Mouse (Mus musculus): Measurements from ENCODE around the gene Fbxl20. TPM values are rescaled to one million over a fixed set of nuclear protein-coding genes. Genes with fewer than 3 reads are reported as not detected.

Fbxl20 gene
- polyA plus RNA-seq, 1 experiment from 2014 or later: 21.1 TPM

GRCm38 (mm10) chr11:98113504-98113903 is 36.7 kb downstream of the Fbxl20 start:
- H3K27me3 ChIP-seq (ENCODE audit: control insufficient read depth, insufficient read depth, low read length): no peaks in the 10 kb centered on the region
- H3K27ac ChIP-seq (ENCODE audit: low read depth, low read length): no peak overlapping the region
- no peaks in the 10 kb centered on the region for H3K4me1 ChIP-seq (ENCODE audit: control insufficient read depth, insufficient read depth, low read length)
- H3K36me3 ChIP-seq (ENCODE audit: control insufficient read depth, insufficient read depth, low read length): peaks cover 22% of the 10 kb centered on the region
- H3K4me2 ChIP-seq (ENCODE audit: low read depth, low read length): no peak overlapping the region
- no peak overlapping the region for H3K4me3 ChIP-seq (ENCODE audit: low read depth, low read length)
- H3K9ac ChIP-seq (replicated peaks; ENCODE audit: low read depth, low read length): no peak overlapping the region
- 77% methylated on average over 4 of the region's 4 CpGs for WGBS
- ATAC-seq (ENCODE audit: low read depth): no peak
- H3K9me3 ChIP-seq (ENCODE audit: control insufficient read depth, low read length): no peaks in the 10 kb centered on the region

GRCm38 (mm10) chr11:98109706-98110105 is 40.5 kb downstream of the Fbxl20 start:
- H3K9ac ChIP-seq (replicated peaks; ENCODE audit: low read depth, low read length): no peak overlapping the region
- no peak overlapping the region for H3K4me2 ChIP-seq (ENCODE audit: low read depth, low read length)
- H3K9me3 ChIP-seq (ENCODE audit: control insufficient read depth, low read length): no peaks in the 10 kb centered on the region
- no peak for ATAC-seq (ENCODE audit: low read depth)
- H3K27me3 ChIP-seq (ENCODE audit: control insufficient read depth, insufficient read depth, low read length): no peaks in the 10 kb centered on the region
- no peaks in the 10 kb centered on the region for H3K4me1 ChIP-seq (ENCODE audit: control insufficient read depth, insufficient read depth, low read length)
- 88% methylated on average over 5 of the region's 5 CpGs for WGBS
- H3K36me3 ChIP-seq (ENCODE audit: control insufficient read depth, insufficient read depth, low read length): peaks cover 45% of the 10 kb centered on the region
- no peak overlapping the region for H3K4me3 ChIP-seq (ENCODE audit: low read depth, low read length)
- H3K27ac ChIP-seq (ENCODE audit: low read depth, low read length): no peak overlapping the region

DNA sequence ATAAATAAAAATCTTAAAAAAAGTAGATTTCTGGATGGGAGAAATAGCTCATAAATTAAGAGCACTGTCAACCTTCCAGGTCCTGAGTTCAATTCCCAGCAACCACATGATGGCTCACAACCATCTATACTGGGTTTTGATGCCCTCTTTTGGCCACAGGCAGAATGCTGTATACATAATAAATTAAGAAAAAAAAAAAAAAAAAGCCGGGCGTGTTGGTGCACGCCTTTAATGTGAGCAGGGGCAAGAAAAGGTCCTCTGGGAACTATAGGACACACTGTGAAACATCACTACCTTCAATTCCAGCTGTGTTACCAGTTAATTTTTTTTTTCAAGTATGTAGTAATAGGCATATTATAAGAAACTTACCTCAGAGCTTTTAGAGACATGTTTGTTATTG is 48.9 kb downstream of the Fbxl20 start:
- H3K9ac ChIP-seq (replicated peaks; ENCODE audit: low read depth, low read length): no peak overlapping the region
- H3K9me3 ChIP-seq (ENCODE audit: control insufficient read depth, low read length): no peaks in the 10 kb centered on the region
- no peaks in the 10 kb centered on the region for H3K4me1 ChIP-seq (ENCODE audit: control insufficient read depth, insufficient read depth, low read length)
- ATAC-seq (ENCODE audit: low read depth): no peak
- H3K4me2 ChIP-seq (ENCODE audit: low read depth, low read length): no peak overlapping the region
- 87% methylated on average over 3 of the region's 3 CpGs for WGBS
- no peak overlapping the region for H3K4me3 ChIP-seq (ENCODE audit: low read depth, low read length)
- H3K36me3 ChIP-seq (ENCODE audit: control insufficient read depth, insufficient read depth, low read length): peaks cover 67% of the 10 kb centered on the region
- no peak overlapping the region for H3K27ac ChIP-seq (ENCODE audit: low read depth, low read length)
- no peaks in the 10 kb centered on the region for H3K27me3 ChIP-seq (ENCODE audit: control insufficient read depth, insufficient read depth, low read length)

GRCm38 (mm10) chr11:98090583-98090982 is 59.6 kb downstream of the Fbxl20 start:
- ATAC-seq (ENCODE audit: low read depth): no peak
- Histone ChIP-seq H3K9ac (replicated peaks; ENCODE audit: low read depth, low read length) (no peak overlapping the region), H3K9me3 (ENCODE audit: control insufficient read depth, low read length) (no peaks in the 10 kb centered on the region), H3K4me3 (ENCODE audit: low read depth, low read length) (no peak overlapping the region), H3K4me2 (ENCODE audit: low read depth, low read length) (no peak overlapping the region), H3K27ac (ENCODE audit: low read depth, low read length) (no peak overlapping the region), H3K4me1 (ENCODE audit: control insufficient read depth, insufficient read depth, low read length) (no peaks in the 10 kb centered on the region), H3K36me3 (ENCODE audit: control insufficient read depth, insufficient read depth, low read length) (peaks cover 51% of the 10 kb centered on the region), H3K27me3 (ENCODE audit: control insufficient read depth, insufficient read depth, low read length) (no peaks in the 10 kb centered on the region)
- WGBS: 80% methylated on average over 9 of the region's 9 CpGs

- Histone ChIP-seq H3K4me2 (ENCODE audit: low read depth, low read length) (no peak overlapping the region), H3K9me3 (ENCODE audit: control insufficient read depth, low read length) (no peaks in the 10 kb centered on the region), H3K4me1 (ENCODE audit: control insufficient read depth, insufficient read depth, low read length) (no peaks in the 10 kb centered on the region), H3K36me3 (ENCODE audit: control insufficient read depth, insufficient read depth, low read length) (peaks cover 44% of the 10 kb centered on the region), H3K27ac (ENCODE audit: low read depth, low read length) (no peak overlapping the region), H3K9ac (replicated peaks; ENCODE audit: low read depth, low read length) (no peak overlapping the region), H3K4me3 (ENCODE audit: low read depth, low read length) (no peak overlapping the region), H3K27me3 (ENCODE audit: control insufficient read depth, insufficient read depth, low read length) (no peaks in the 10 kb centered on the region)
- 0 out of 2 replicates have a peak, but pooled peaks have one; percentile 21 for ATAC-seq (ENCODE audit: low read depth)
- 51% methylated on average over 7 of the region's 7 CpGs for WGBS
Measured at GRCm38 (mm10) chr11:98088224-98088623, 62.0 kb downstream of the Fbxl20 start.

GRCm38 (mm10) chr11:98086574-98086973 is 63.6 kb downstream of the Fbxl20 start:
- Histone ChIP-seq H3K9ac (replicated peaks; ENCODE audit: low read depth, low read length) (no peak overlapping the region), H3K36me3 (ENCODE audit: control insufficient read depth, insufficient read depth, low read length) (peaks cover 31% of the 10 kb centered on the region), H3K4me2 (ENCODE audit: low read depth, low read length) (no peak overlapping the region), H3K4me3 (ENCODE audit: low read depth, low read length) (no peak overlapping the region), H3K27ac (ENCODE audit: low read depth, low read length) (no peak overlapping the region), H3K4me1 (ENCODE audit: control insufficient read depth, insufficient read depth, low read length) (no peaks in the 10 kb centered on the region), H3K9me3 (ENCODE audit: control insufficient read depth, low read length) (no peaks in the 10 kb centered on the region), H3K27me3 (ENCODE audit: control insufficient read depth, insufficient read depth, low read length) (no peaks in the 10 kb centered on the region)
- WGBS: 73% methylated on average over 7 of the region's 7 CpGs
- no peak for ATAC-seq (ENCODE audit: low read depth)

DNA sequence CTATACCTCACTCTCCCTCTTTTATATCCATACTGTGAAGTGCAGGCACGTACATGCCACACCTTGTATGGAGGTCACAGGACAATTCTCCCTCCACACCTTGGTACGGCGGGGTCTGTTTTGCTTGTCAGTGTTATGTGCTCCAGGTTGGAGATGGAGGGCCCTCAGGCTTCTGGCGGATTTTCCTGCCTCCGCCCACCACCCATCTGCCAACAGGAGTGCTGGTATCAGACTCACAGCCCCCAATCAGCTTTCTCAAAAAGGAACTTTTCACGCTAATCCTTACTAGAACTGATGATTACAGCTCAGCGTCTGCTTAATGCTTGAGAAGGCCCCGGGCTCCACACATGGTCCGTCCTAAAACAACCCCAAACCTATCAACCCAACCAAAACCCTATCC is 64.1 kb downstream of the Fbxl20 start:
- no peak for ATAC-seq (ENCODE audit: low read depth)
- 93% methylated on average over 9 of the region's 9 CpGs for WGBS

GRCm38 (mm10) chr11:98082745-98083144 is 67.5 kb downstream of the Fbxl20 start:
- Histone ChIP-seq H3K9me3 (ENCODE audit: control insufficient read depth, low read length) (no peaks in the 10 kb centered on the region), H3K27ac (ENCODE audit: low read depth, low read length) (no peak overlapping the region), H3K4me2 (ENCODE audit: low read depth, low read length) (no peak overlapping the region), H3K4me3 (ENCODE audit: low read depth, low read length) (no peak overlapping the region), H3K27me3 (ENCODE audit: control insufficient read depth, insufficient read depth, low read length) (no peaks in the 10 kb centered on the region), H3K4me1 (ENCODE audit: control insufficient read depth, insufficient read depth, low read length) (no peaks in the 10 kb centered on the region), H3K9ac (replicated peaks; ENCODE audit: low read depth, low read length) (no peak overlapping the region), H3K36me3 (ENCODE audit: control insufficient read depth, insufficient read depth, low read length) (0 out of 2 replicates have a peak, but pooled peaks cover 7% of the 10 kb centered on the region)
- 93% methylated on average over 7 of the region's 7 CpGs for WGBS
- no peak for ATAC-seq (ENCODE audit: low read depth)

More for the DNA sequence above, 64.1 kb downstream of the Fbxl20 start:
- H3K4me3 ChIP-seq (ENCODE audit: low read depth, low read length): no peak overlapping the region
- H3K9me3 ChIP-seq (ENCODE audit: control insufficient read depth, low read length): no peaks in the 10 kb centered on the region
- H3K36me3 ChIP-seq (ENCODE audit: control insufficient read depth, insufficient read depth, low read length): peaks cover 27% of the 10 kb centered on the region
- H3K4me1 ChIP-seq (ENCODE audit: control insufficient read depth, insufficient read depth, low read length): no peaks in the 10 kb centered on the region
- H3K4me2 ChIP-seq (ENCODE audit: low read depth, low read length): no peak overlapping the region
- no peaks in the 10 kb centered on the region for H3K27me3 ChIP-seq (ENCODE audit: control insufficient read depth, insufficient read depth, low read length)
- no peak overlapping the region for H3K9ac ChIP-seq (replicated peaks; ENCODE audit: low read depth, low read length)
- no peak overlapping the region for H3K27ac ChIP-seq (ENCODE audit: low read depth, low read length)

DNA sequence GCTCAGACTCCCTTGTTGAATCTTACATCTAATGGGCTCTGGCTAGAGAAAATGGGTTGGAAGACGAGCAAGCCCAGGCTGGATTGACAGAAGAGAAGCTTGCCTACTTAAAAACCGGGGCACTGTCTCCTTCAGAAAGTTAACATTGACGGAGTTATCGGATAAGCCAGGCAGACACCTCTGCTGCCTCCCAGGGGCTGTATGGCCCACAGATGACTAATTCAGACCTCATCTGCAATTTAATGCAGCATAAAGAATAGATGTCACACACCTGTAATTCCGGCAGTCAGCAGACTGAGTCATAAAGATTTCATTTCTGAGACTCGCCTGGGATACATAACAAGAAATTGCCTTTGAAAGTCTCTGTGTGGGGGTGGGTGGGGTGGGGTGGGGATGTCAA is 69.8 kb downstream of the Fbxl20 start:
- Histone ChIP-seq H3K36me3 (ENCODE audit: control insufficient read depth, insufficient read depth, low read length) (no peaks in the 10 kb centered on the region), H3K27me3 (ENCODE audit: control insufficient read depth, insufficient read depth, low read length) (no peaks in the 10 kb centered on the region), H3K4me2 (ENCODE audit: low read depth, low read length) (no peak overlapping the region), H3K4me3 (ENCODE audit: low read depth, low read length) (no peak overlapping the region), H3K9ac (replicated peaks; ENCODE audit: low read depth, low read length) (no peak overlapping the region), H3K9me3 (ENCODE audit: control insufficient read depth, low read length) (no peaks in the 10 kb centered on the region), H3K4me1 (ENCODE audit: control insufficient read depth, insufficient read depth, low read length) (no peaks in the 10 kb centered on the region), H3K27ac (ENCODE audit: low read depth, low read length) (no peak overlapping the region)
- WGBS: 69% methylated on average over 6 of the region's 6 CpGs
- ATAC-seq (ENCODE audit: low read depth): no peak

- H3K4me1 ChIP-seq (ENCODE audit: control insufficient read depth, insufficient read depth, low read length): no peaks in the 10 kb centered on the region
- H3K27ac ChIP-seq (ENCODE audit: low read depth, low read length): no peak overlapping the region
- H3K4me2 ChIP-seq (ENCODE audit: low read depth, low read length): no peak overlapping the region
- H3K27me3 ChIP-seq (ENCODE audit: control insufficient read depth, insufficient read depth, low read length): no peaks in the 10 kb centered on the region
- H3K4me3 ChIP-seq (ENCODE audit: low read depth, low read length): no peak overlapping the region
- no peak for ATAC-seq (ENCODE audit: low read depth)
- WGBS: 83% methylated on average over 8 of the region's 8 CpGs
- no peak overlapping the region for H3K9ac ChIP-seq (replicated peaks; ENCODE audit: low read depth, low read length)
- no peaks in the 10 kb centered on the region for H3K9me3 ChIP-seq (ENCODE audit: control insufficient read depth, low read length)
- no peaks in the 10 kb centered on the region for H3K36me3 ChIP-seq (ENCODE audit: control insufficient read depth, insufficient read depth, low read length)
Measured at GRCm38 (mm10) chr11:98077086-98077485, 73.1 kb downstream of the Fbxl20 start.

Data from neural tube, embryonic 14.5 days (tissue).